Mouse (Mus musculus) lung, embryonic 16.5 days (tissue): Measurements from ENCODE around the gene Pqbp1. TPM values are rescaled to one million over a fixed set of nuclear protein-coding genes. Genes with fewer than 3 reads are reported as not detected.

Experiments
- ATAC-seq: fragments of 200-750 bp; cut with Nextera tagmentation; 2 replicates; pipeline ENCODE4 v1.8.0; 2017; ENCODE audit warnings: low read depth, mild to moderate bottlenecking, moderate library complexity
- H3K27ac ChIP-seq: fragments of 300-500 bp; sonication (generic); 2 replicates; pipeline ENCODE4 v1.5.1; 2014; ENCODE audit warnings: mild to moderate bottlenecking, control low read depth, low read length
- H3K27me3 ChIP-seq: fragments of 300-500 bp; sonication (generic); 2 replicates; pipeline ENCODE4 v1.6.1; 2014; ENCODE audit warnings: low read depth, low read length, mixed read lengths; ENCODE audit not compliant: control insufficient read depth, insufficient read depth
- H3K36me3 ChIP-seq: fragments of 300-500 bp; sonication (generic); 2 replicates; pipeline ENCODE4 v1.6.1; 2014; ENCODE audit warnings: low read length; ENCODE audit not compliant: control insufficient read depth, insufficient read depth
- H3K4me1 ChIP-seq: fragments of 300-500 bp; sonication (generic); replicated peaks from 2 replicates; pipeline ENCODE4 v1.6.1; 2014; ENCODE audit warnings: low read length, mixed read lengths; ENCODE audit not compliant: control insufficient read depth, insufficient read depth
- H3K4me2 ChIP-seq: fragments of 300-500 bp; sonication (generic); 2 replicates; pipeline ENCODE4 v1.6.1; 2014; ENCODE audit warnings: low read depth, low read length, control low read depth
- H3K4me3 ChIP-seq: fragments of 300-500 bp; sonication (generic); 2 replicates; pipeline ENCODE4 v1.5.1; 2014; ENCODE audit warnings: mild to moderate bottlenecking, low read length, control low read depth
- H3K9ac ChIP-seq: fragments of 300-500 bp; sonication (generic); 2 replicates; pipeline ENCODE4 v1.6.1; 2014; ENCODE audit warnings: low read length, control low read depth
- H3K9me3 ChIP-seq: fragments of 300-500 bp; sonication (generic); 2 replicates; pipeline ENCODE4 v1.6.1; 2016; ENCODE audit warnings: low read length; ENCODE audit not compliant: control insufficient read depth
- WGBS: fragments of 180-500 bp; shearing (Covaris S2); extraction: QIAGEN DNeasy Blood & Tissue Kit; methylation state at CpG from one replicate; pipeline ENCODE4 v1.1.7; 2014; 5-methylcytosine and 5-hydroxymethylcytosine counted together
- polyA plus RNA-seq: library from polyadenylated mRNA; unstranded; fragments of >200 nt; fragmentation: Nextera tagmentation; extraction: Ambion mirVana; gene quantifications from 2 replicates; pipeline ENCODE4 v1.2.1, GENCODE M21; 2015

Pqbp1 gene
- polyA plus RNA-seq, 1 experiment from 2014 or later, result 119 TPM

- 0 out of 2 replicates have a peak, but pooled peaks cover 4% of the 10 kb centered on the region for H3K36me3 ChIP-seq
- no peak overlapping the region for H3K4me3 ChIP-seq
- H3K27ac ChIP-seq, result no peak overlapping the region
- WGBS, result 63% methylated on average over 2 of the region's 2 CpGs
- ATAC-seq, result no peak
- H3K4me2 ChIP-seq, result no peak overlapping the region
- no peak overlapping the region for H3K9ac ChIP-seq
- no peaks in the 10 kb centered on the region for H3K4me1 ChIP-seq
- H3K27me3 ChIP-seq, result no peaks in the 10 kb centered on the region
- H3K9me3 ChIP-seq, result no peaks in the 10 kb centered on the region; the same call in 1 of the 2 replicates
Measured at GRCm38 (mm10) chrX:7865343-7865742, 33.7 kb downstream of the Pqbp1 start.

- no peak overlapping the region for H3K9ac ChIP-seq
Measured at GRCm38 (mm10) chrX:7864551-7864950, 34.5 kb downstream of the Pqbp1 start.

GRCm38 (mm10) chrX:7863181-7863580, 35.9 kb downstream of the Pqbp1 start:
- Histone ChIP-seq H3K27me3 (no peaks in the 10 kb centered on the region), H3K4me1 (no peaks in the 10 kb centered on the region), H3K36me3 (0 out of 2 replicates have a peak, but pooled peaks cover 4% of the 10 kb centered on the region), H3K4me3 (no peak overlapping the region), H3K27ac (no peak overlapping the region), H3K9me3 (no peaks in the 10 kb centered on the region; the same call in 1 of the 2 replicates), H3K4me2 (no peak overlapping the region), H3K9ac (no peak overlapping the region)
- ATAC-seq, result no peak
- 90% methylated on average over 1 of the region's 1 CpGs for WGBS

More at GRCm38 (mm10) chrX:7864551-7864950, 34.5 kb downstream of the Pqbp1 start:
- no peak overlapping the region for H3K27ac ChIP-seq
- no peaks in the 10 kb centered on the region; the same call in 1 of the 2 replicates for H3K9me3 ChIP-seq
- H3K4me1 ChIP-seq, result no peaks in the 10 kb centered on the region
- H3K4me2 ChIP-seq, result no peak overlapping the region
- H3K4me3 ChIP-seq, result no peak overlapping the region
- H3K36me3 ChIP-seq, result 0 out of 2 replicates have a peak, but pooled peaks cover 4% of the 10 kb centered on the region
- ATAC-seq, result no peak
- H3K27me3 ChIP-seq, result no peaks in the 10 kb centered on the region
- WGBS, result 63% methylated on average over 3 of the region's 3 CpGs

- H3K27ac ChIP-seq, result no peak overlapping the region
- 61% methylated on average over 3 of the region's 3 CpGs for WGBS
- no peak overlapping the region for H3K4me3 ChIP-seq
- ATAC-seq, result no peak
- no peaks in the 10 kb centered on the region for H3K4me1 ChIP-seq
- no peak overlapping the region for H3K4me2 ChIP-seq
- no peaks in the 10 kb centered on the region; the same call in 1 of the 2 replicates for H3K9me3 ChIP-seq
- H3K27me3 ChIP-seq, result no peaks in the 10 kb centered on the region
- no peak overlapping the region for H3K9ac ChIP-seq
- no peaks in the 10 kb centered on the region for H3K36me3 ChIP-seq
Measured at GRCm38 (mm10) chrX:7859191-7859753, 39.8 kb downstream of the Pqbp1 start.

- H3K4me1 ChIP-seq, result no peaks in the 10 kb centered on the region
- H3K9me3 ChIP-seq, result no peaks in the 10 kb centered on the region
- WGBS, result 42% methylated on average over 2 of the region's 2 CpGs
- H3K4me3 ChIP-seq, result no peak overlapping the region
- no peak for ATAC-seq
- H3K4me2 ChIP-seq, result no peak overlapping the region
- H3K9ac ChIP-seq, result no peak overlapping the region
- no peak overlapping the region for H3K27ac ChIP-seq
- no peaks in the 10 kb centered on the region for H3K27me3 ChIP-seq
- no peaks in the 10 kb centered on the region for H3K36me3 ChIP-seq
Measured at GRCm38 (mm10) chrX:7854578-7854977, 44.5 kb downstream of the Pqbp1 start.

GRCm38 (mm10) chrX:7847845-7848244, 51.2 kb downstream of the Pqbp1 start:
- 72% methylated on average over 2 of the region's 2 CpGs for WGBS
- Histone ChIP-seq H3K4me3 (no peak overlapping the region), H3K36me3 (no peaks in the 10 kb centered on the region), H3K9me3 (no peaks in the 10 kb centered on the region), H3K4me1 (0 out of 2 replicates have a peak, but pooled peaks cover 2% of the 10 kb centered on the region), H3K9ac (no peak overlapping the region), H3K27me3 (no peaks in the 10 kb centered on the region), H3K4me2 (no peak overlapping the region), H3K27ac (no peak overlapping the region)
- no peak for ATAC-seq

Other genes starting within 250 kb of the Pqbp1 start
- 11.5 and 11.8 TPM in 2 replicates for gene Prickle3, start 242.0 kb downstream of the Pqbp1 start, polyA plus RNA-seq
- gene Plp2, start 227.9 kb downstream of the Pqbp1 start, polyA plus RNA-seq, result 218 and 221 TPM in 2 replicates
- 0.38 and 0.45 TPM in 2 replicates for gene Magix, start 218.0 kb downstream of the Pqbp1 start, polyA plus RNA-seq
- gene Gpkow, start 202.1 kb downstream of the Pqbp1 start, polyA plus RNA-seq, result 51.6 and 51.8 TPM in 2 replicates
- gene Wdr45, start 184.9 kb downstream of the Pqbp1 start, polyA plus RNA-seq, result 102 and 122 TPM in 2 replicates
- 0.72 and 1.7 TPM in 2 replicates for gene Gm45208, start 177.0 kb downstream of the Pqbp1 start, polyA plus RNA-seq
- gene Praf2, start 170.8 kb downstream of the Pqbp1 start, polyA plus RNA-seq, result 54.7 and 60.6 TPM in 2 replicates
- gene Ccdc120, start 148.4 kb downstream of the Pqbp1 start, polyA plus RNA-seq, result 25.1 and 27.0 TPM in 2 replicates
- gene Tfe3, start 136.7 kb downstream of the Pqbp1 start, polyA plus RNA-seq, result 27.1 and 28.0 TPM in 2 replicates
- gene Gripap1, start 109.5 kb downstream of the Pqbp1 start, polyA plus RNA-seq, result 41.9 and 44.0 TPM in 2 replicates
- gene Kcnd1, start 77.0 kb downstream of the Pqbp1 start, polyA plus RNA-seq, result 1.1 TPM in 2 replicates
- gene Otud5, start 57.9 kb downstream of the Pqbp1 start, polyA plus RNA-seq, result 33.8 and 36.7 TPM in 2 replicates
- 11.4 and 15.0 TPM in 2 replicates for gene Pim2, start 21.0 kb downstream of the Pqbp1 start, polyA plus RNA-seq
- gene Slc35a2, start 15.2 kb downstream of the Pqbp1 start, polyA plus RNA-seq, result 40.9 and 42.7 TPM in 2 replicates
- 156 and 157 TPM in 2 replicates for gene Timm17b, start 88 bp upstream of the Pqbp1 start, polyA plus RNA-seq
- gene Gm10491, start 8.6 kb upstream of the Pqbp1 start, polyA plus RNA-seq, result not detected in 2 replicates
- gene Gm10490, start 10.3 kb upstream of the Pqbp1 start, polyA plus RNA-seq, result not detected in 2 replicates
- gene Pcsk1n, start 20.6 kb upstream of the Pqbp1 start, polyA plus RNA-seq, result 0.94 and 1.3 TPM in 2 replicates
- not detected in 2 replicates for gene Eras, start 29.3 kb upstream of the Pqbp1 start, polyA plus RNA-seq
- 25.0 and 26.5 TPM in 2 replicates for gene Hdac6, start 48.6 kb upstream of the Pqbp1 start, polyA plus RNA-seq
- gene Gata1, start 78.8 kb upstream of the Pqbp1 start, polyA plus RNA-seq, result 1.1 and 2.8 TPM in 2 replicates
- gene Glod5, start 119.2 kb upstream of the Pqbp1 start, polyA plus RNA-seq, result not detected in 2 replicates
- gene Suv39h1, start 175.5 kb upstream of the Pqbp1 start, polyA plus RNA-seq, result 56.0 and 63.6 TPM in 2 replicates
- 0.70 and 0.79 TPM in 2 replicates for gene Was, start 191.2 kb upstream of the Pqbp1 start, polyA plus RNA-seq
- gene Wdr13, start 233.6 kb upstream of the Pqbp1 start, polyA plus RNA-seq, result 25.4 and 26.0 TPM in 2 replicates
- 464 and 486 TPM in 2 replicates for gene Rbm3, start 246.6 kb upstream of the Pqbp1 start, polyA plus RNA-seq